Mouse (Mus musculus): ENCODE results near the gene Mcoln3. TPM values are rescaled to one million over a fixed set of nuclear protein-coding genes. Genes with fewer than 3 reads are reported as not detected.

Mcoln3 gene
- 1 to 10 TPM in 1 of 2 experiments, not detected in 1; 2.7 TPM for total RNA-seq (2021)
- long read RNA-seq, experiment 1, result 0 reads
- long read RNA-seq, experiment 2, partial matches to known transcripts, result 0 of 5 reads
- long read RNA-seq, experiment 2, other reads (novel, unspliced or antisense), result 5 of 5 reads

GRCm38 (mm10) chr3:146117258-146117996 is at the start of gene Mcoln3:
Gene Mcoln3, plus strand, starts transcription at chr3:146117450.
- DNase-seq (ENCODE audit: low spot score in 2 of 2), result no peak

GRCm38 (mm10) chr3:146069276-146069675 is 48.0 kb upstream of the Mcoln3 start:
- no peak for DNase-seq (ENCODE audit: low spot score in 2 of 2)

- no peak for DNase-seq (ENCODE audit: low spot score in 2 of 2)
Measured at GRCm38 (mm10) chr3:146072780-146073179, 44.5 kb upstream of the Mcoln3 start.

GRCm38 (mm10) chr3:146080241-146080640 is 37.0 kb upstream of the Mcoln3 start:
- no peak for DNase-seq (ENCODE audit: low spot score in 2 of 2)

- DNase-seq (ENCODE audit: low spot score in 2 of 2), result no peak
Measured at GRCm38 (mm10) chr3:146090988-146091657, 26.1 kb upstream of the Mcoln3 start.

- no peak for DNase-seq (ENCODE audit: low spot score in 2 of 2)
Measured at GRCm38 (mm10) chr3:146095066-146095465, 22.2 kb upstream of the Mcoln3 start.

- DNase-seq (ENCODE audit: low spot score in 2 of 2), result no peak
Measured at GRCm38 (mm10) chr3:146096986-146097385, 20.3 kb upstream of the Mcoln3 start.

- DNase-seq (ENCODE audit: low spot score in 2 of 2), result no peak
Measured at GRCm38 (mm10) chr3:146097861-146098260, 19.4 kb upstream of the Mcoln3 start.

- no peak for DNase-seq (ENCODE audit: low spot score in 2 of 2)
Measured at GRCm38 (mm10) chr3:146099925-146100324, 17.3 kb upstream of the Mcoln3 start.

GRCm38 (mm10) chr3:146102049-146102448 is 15.2 kb upstream of the Mcoln3 start:
- no peak for DNase-seq (ENCODE audit: low spot score in 2 of 2)

GRCm38 (mm10) chr3:146107116-146107849 is 10.0 kb upstream of the Mcoln3 start:
- no peak for DNase-seq (ENCODE audit: low spot score in 2 of 2)

- peak in 1 of 2 experiments; percentile 10 for DNase-seq (ENCODE audit: low spot score in 2 of 2)
Measured at GRCm38 (mm10) chr3:146107921-146108571, 9.2 kb upstream of the Mcoln3 start, which contains the start of gene Wdr63. Gene Wdr63, minus strand, starts transcription at chr3:146108130.

GRCm38 (mm10) chr3:146108945-146109344 is 8.3 kb upstream of the Mcoln3 start:
- DNase-seq (ENCODE audit: low spot score in 2 of 2), result no peak

GRCm38 (mm10) chr3:146110358-146110757 is 6.9 kb upstream of the Mcoln3 start:
- DNase-seq (ENCODE audit: low spot score in 2 of 2), result no peak

GRCm38 (mm10) chr3:146110916-146111315 is 6.3 kb upstream of the Mcoln3 start:
- no peak for DNase-seq (ENCODE audit: low spot score in 2 of 2)

GRCm38 (mm10) chr3:146117997-146118457 is 777 bp downstream of the Mcoln3 start:
- DNase-seq (ENCODE audit: low spot score in 2 of 2), result no peak

- DNase-seq (ENCODE audit: low spot score in 2 of 2), result no peak
Measured at GRCm38 (mm10) chr3:146121310-146122124, 4.3 kb downstream of the Mcoln3 start.

- DNase-seq (ENCODE audit: low spot score in 2 of 2), result no peak
Measured at GRCm38 (mm10) chr3:146122125-146122420, 4.8 kb downstream of the Mcoln3 start.

GRCm38 (mm10) chr3:146122807-146123463 is 5.7 kb downstream of the Mcoln3 start:
- DNase-seq (ENCODE audit: low spot score in 2 of 2), result no peak

GRCm38 (mm10) chr3:146123464-146123825 is 6.2 kb downstream of the Mcoln3 start:
- DNase-seq (ENCODE audit: low spot score in 2 of 2), result no peak
